Mouse (Mus musculus): ENCODE measurements around the gene Mob3c.

DNA sequence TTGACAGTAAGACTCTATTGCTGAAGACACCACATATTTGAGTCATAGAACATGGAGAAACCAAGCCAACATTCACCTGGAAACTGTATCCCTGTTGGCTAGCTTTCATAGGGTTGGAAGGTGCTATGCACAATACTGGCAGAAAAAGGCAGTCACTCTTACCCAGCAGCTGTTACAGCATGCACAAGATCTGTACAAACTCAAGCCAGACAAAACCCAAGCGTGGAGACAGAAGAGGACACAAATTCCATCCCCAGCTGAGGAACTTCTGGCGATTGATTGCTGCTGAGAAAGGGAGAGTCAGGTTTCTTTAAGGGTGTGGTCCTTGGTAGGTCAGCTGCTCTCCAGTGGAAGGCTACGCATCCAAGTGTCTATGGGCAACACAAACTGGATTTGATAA lies 7.7 kb upstream of the Mob3c start:
- TF ChIP-seq HCFC1 (IDR thresholded peaks at IDR 0.05; ENCODE audit: borderline replicate concordance, insufficient read depth, low read length) (no peak), ZC3H11A (IDR thresholded peaks at IDR 0.05; ENCODE audit: borderline replicate concordance, low read depth, low read length) (no peak), ZNF384 (IDR thresholded peaks at IDR 0.05; ENCODE audit: low read depth, low read length) (no peak), MAFK (IDR thresholded peaks at IDR 0.05; ENCODE audit: insufficient read depth, low read depth, low read length) (no peak), CHD2 (IDR thresholded peaks at IDR 0.05; ENCODE audit: low read depth, low read length) (no peak)
